Mouse (Mus musculus): ENCODE results near the gene Wasf3.

DNA sequence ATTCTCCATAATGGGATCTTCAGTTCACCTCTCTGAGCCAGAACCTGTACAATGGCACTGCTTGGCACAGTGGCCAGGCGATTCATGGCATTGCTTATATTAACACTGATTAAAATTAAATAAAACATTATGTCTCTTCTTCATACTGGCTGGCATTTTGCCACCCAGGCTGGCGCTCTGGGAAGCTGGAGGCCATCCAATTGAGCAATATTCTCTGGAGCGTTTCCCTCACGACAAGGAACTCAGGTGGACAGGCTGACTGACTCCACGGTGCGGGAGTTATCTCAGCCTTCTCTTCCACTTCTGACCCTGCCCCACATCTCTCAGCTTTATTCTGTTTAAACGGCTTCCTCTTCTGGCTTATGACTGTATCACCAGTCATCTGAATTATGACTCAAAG, 33.3 kb downstream of the Wasf3 start:
- TF ChIP-seq CTCF (IDR thresholded peaks at IDR 0.05; ENCODE audit: control insufficient read depth, insufficient read depth, insufficient replicate concordance, low read depth, low read length): no peak
- TF ChIP-seq POLR2A (IDR thresholded peaks at IDR 0.05; ENCODE audit: control insufficient read depth, low read depth, low read length): no peak
